Mouse (Mus musculus): Measurements from ENCODE around the gene Rrm2.

Rrm2 gene

GRCm38 (mm10) chr12:24750521-24750920 lies 42.5 kb downstream of the Rrm2 start:
- DNase-seq (ENCODE audit: low spot score): no peak

GRCm38 (mm10) chr12:24753680-24754079 lies 45.6 kb downstream of the Rrm2 start:
- no peak for DNase-seq (ENCODE audit: low spot score)

- no peak for DNase-seq (ENCODE audit: low spot score)
Measured at GRCm38 (mm10) chr12:24754693-24755092, 46.7 kb downstream of the Rrm2 start.

DNA sequence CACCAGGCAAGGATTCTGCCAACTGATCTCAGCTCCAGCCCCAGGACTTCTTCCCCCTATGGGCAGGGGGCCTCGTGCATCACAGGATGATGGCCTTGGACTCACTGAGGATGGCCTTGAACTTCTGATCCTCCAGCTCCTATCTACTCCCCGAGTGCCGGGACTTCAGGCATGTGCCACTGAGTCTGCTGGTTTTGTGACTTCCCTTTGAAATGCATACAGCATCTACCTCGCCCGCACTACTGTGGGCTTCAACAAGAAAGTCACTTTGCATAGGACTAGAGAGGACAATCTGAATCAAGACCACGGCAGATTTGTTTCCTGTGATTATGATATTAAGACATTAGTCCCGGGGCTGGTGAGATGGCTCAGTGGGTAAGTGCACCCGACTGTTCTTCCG lies 47.4 kb downstream of the Rrm2 start:
- DNase-seq (ENCODE audit: low spot score): no peak

DNA sequence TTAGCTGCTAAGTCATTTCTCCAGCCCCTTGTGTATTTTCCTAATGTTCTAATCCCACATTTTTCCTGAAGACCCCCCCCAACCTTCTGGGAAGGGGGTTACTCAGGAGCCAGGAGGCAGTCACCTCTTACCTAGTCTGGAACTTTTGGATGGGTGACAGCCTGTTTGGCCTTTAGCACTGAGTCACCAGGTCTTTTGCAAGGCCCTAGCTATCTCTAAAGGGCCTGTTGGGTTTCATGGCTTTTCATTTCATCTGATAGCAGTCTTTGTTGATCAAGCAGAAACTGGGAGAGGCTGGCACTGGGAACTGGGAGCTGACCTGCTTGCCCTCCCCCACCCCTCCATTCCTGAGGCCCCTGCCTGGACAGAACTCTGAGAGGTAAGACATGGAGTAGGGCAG lies 49.3 kb downstream of the Rrm2 start:
- no peak for DNase-seq (ENCODE audit: low spot score)

DNA sequence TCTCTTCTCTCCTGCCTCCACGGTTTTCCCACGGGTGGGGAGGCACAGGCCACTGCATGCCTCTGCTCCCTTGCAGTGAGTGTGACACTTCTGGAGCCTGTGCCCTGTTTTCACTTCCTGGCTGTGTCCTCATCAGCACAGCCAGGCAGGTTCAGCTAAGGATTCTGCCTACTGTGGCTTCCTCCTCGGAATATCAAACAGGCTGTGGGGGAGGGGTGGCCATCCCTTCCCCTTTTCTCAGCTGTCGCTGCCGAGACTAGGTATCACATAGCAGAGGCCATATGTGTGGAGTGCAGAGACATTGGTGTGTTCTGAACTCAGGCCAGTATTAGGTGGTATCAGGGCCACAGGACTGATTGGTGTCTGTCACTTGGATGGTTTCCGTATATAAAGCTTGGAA lies 50.3 kb downstream of the Rrm2 start:
- DNase-seq (ENCODE audit: low spot score): peak; percentile 19

GRCm38 (mm10) chr12:24762253-24762652 lies 54.2 kb downstream of the Rrm2 start:
- DNase-seq (ENCODE audit: low spot score): no peak
